Mouse (Mus musculus) right cerebral cortex, adult 2 months (tissue): ENCODE measurements around the gene Mdp1.

Experiments used
- DNase-seq, 2 experiments: peaks; one replicate each; pipeline ENCODE4 v3.0.0; 2021 to 2022; ENCODE audit warnings: low spot score in 2 of 2

Mdp1 gene

DNA sequence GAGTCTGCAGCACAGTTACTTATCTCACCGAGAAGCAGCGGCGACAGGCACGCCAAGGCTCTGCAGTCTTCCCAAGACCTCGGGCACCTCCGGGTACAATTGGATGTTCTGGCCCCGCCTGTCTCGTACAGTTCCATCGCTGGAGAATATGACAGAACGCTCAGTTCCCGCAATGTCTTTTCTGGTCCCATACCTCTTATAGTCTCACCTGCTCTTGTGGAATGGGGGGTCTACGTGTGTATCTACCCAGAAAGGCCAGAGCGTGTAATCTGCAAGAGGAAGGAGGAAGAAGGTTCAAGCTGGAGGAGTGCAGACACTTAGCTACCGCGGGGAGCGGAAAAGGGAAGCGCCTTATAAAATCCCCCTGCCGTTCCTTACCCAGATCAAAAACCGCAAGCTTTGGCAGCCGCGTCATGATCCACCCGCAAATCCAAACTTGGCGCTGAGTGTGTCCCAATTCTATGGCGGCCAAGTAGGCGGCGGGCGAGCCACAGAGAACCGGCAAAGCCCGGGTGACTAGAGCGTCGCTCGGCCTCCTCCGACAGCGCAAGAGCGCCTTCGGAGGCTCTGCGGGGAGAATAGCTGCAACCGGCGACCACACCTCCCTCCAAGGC, at the start of gene Mdp1:
Gene Mdp1 (minus strand): TSS at position 549 of the 614 bp plus-strand sequence.
- peak; percentile 82 to 85 for DNase-seq

DNA sequence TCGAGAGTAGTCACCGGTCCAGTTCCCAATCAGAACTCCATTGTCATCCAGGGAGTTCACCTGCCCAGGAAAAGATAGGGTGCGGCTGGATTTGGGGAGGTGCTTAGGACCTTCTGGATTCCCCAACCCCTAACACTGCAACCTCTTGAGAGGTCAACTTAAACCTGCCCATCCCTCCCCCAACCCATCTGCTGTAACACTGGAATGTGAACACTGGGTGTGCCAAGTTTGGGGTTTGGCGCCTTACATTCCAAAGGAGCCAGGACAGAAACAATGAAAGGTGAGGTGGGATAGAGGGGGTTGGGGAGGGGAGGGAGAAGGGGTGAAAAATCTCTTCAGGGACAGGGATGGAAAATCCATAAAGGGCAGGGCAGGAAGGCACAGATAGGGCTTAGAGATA, 49.2 kb upstream of the Mdp1 start:
- no peak for DNase-seq

DNA sequence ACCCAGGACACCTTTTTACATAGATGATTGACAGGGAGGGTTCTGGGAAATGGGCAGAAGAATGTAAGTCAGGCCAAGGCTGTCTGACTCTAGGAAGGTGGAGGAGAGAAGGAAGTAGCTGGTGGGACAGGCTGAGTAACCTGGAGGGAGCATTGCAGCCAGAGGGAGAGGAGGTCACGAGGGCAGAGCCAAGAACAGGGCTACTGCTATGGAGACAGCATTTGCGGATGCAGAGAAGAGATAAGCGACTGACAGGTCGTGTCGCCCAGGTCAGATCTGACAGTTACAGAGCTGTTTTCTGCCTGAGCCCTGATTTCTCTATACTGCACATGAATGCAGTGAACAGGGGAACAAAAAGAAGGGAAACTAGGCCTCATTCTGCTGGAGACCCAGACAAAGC, 47.1 kb upstream of the Mdp1 start:
- DNase-seq = no peak

DNA sequence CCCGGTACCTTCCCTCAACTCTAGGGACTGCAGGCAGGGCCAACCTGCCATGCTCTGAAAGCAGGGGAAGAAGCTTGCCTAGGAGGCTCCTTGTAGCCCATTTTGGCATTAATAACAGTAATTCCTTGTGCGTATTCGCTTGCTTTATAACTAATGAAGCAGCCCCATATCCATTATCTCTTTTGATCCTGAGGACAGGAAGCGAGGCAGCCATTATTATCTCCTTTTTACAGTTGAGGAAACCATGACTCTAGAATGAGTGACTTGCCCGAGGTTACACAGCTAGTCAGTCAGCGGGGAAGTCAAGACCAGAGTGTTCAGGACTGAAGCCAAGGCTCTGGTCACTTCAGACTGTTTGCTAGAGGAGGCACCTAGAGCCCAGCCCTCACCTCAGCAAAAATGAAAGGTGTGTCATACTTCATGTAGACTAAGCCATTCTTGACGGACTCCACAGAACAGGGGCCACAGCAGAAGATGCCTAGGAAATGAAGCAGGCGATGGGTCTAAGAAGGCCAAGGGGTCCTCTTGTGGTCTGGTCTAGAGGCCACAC, 45.8 kb upstream of the Mdp1 start:
- no peak for DNase-seq

DNA sequence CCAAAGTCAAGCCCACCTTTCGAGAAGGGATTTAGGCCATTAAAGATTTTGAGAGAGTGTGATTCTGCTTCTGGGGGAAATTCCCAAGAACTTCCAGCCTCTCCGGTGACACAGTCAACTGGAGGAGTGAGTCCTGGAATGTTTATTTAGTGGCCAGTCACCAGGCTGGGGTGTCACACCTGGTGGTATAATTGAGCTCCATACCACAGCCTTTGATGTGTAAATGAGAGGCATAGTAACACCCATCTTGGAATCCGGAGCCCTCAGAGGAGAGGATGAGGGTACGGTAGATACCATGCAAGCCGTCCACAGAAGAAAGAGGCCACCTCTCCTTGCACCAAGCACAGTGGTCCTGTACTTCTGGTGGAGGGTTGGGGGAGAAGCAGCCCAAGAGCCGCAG, 42.5 kb upstream of the Mdp1 start:
- no peak for DNase-seq

DNA sequence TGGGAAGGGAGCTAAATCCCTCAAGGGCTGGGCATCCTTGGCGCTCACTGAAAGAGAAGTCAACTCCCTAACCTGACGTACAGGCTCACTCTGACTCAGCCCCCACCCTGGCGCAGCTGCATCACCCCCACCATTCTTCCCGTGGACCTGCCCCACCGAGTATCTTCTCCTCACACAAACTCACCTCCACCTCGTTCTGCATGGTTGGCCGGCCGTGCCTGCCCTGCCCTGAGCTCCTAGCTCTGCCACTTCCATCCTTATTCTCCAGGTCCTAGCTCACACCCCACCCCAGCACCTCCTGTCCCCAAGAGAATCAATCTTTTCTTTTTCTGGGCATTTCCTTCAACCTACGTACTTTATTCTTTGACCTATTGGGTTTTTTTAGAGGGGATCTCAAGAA, 40.8 kb upstream of the Mdp1 start:
- DNase-seq = no peak

DNA sequence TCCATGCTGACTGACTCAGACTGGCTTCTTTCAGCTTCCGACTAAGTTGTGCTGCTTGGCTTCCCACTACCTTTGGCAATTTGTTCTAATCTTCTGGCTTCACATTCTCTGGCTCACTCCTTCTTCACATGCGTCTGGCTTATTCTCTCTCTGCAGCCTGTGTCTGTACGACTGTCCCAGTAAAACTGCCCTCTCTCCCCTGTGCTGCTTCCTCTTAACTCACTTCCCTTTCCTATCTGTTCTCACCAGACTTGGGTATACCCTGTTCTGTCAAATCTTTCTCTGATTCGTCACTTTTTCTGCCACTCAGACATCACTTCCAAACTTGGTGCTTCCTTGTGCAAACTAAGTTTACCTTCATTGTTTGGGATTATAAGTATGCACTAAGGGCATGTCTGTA, 36.9 kb upstream of the Mdp1 start:
- no peak for DNase-seq

DNA sequence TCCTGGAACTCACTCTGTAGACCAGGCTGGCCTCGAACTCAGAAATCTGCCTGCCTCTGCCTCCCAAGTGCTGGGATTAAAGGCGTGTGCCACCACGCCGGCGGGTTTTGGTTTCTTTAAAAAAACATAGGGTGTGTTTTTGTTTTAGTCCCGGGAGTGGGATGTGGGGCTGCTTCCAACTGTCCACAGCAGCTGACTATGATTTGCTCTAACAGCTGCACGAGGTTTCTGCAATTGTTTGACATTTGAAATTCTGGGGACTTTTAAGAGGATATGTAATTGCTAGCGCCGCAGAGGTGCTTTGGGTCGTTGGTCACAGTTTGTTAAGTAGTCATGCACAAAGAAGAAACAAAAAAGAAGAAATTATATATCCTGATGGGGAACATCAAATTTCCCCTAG, 29.1 kb upstream of the Mdp1 start:
- DNase-seq = no peak

DNA sequence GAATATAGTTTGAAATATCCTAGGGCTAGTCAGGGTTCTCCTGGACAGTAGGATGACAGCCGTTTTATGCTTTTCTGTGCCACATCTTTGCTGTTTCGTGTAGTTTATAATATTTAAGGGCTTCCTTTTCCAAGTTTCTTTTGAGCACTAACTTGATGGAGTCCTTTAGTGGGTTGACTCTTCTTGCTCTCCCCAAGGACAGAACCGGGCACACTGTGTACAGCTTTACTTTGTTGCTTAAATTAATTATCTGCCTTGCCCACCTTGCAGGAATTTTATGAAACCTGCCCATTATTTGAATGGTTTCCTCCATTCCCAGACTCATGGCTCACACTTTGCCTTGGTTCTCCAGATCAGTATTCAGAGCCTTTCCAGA, 21.8 kb upstream of the Mdp1 start:
- DNase-seq = no peak

DNA sequence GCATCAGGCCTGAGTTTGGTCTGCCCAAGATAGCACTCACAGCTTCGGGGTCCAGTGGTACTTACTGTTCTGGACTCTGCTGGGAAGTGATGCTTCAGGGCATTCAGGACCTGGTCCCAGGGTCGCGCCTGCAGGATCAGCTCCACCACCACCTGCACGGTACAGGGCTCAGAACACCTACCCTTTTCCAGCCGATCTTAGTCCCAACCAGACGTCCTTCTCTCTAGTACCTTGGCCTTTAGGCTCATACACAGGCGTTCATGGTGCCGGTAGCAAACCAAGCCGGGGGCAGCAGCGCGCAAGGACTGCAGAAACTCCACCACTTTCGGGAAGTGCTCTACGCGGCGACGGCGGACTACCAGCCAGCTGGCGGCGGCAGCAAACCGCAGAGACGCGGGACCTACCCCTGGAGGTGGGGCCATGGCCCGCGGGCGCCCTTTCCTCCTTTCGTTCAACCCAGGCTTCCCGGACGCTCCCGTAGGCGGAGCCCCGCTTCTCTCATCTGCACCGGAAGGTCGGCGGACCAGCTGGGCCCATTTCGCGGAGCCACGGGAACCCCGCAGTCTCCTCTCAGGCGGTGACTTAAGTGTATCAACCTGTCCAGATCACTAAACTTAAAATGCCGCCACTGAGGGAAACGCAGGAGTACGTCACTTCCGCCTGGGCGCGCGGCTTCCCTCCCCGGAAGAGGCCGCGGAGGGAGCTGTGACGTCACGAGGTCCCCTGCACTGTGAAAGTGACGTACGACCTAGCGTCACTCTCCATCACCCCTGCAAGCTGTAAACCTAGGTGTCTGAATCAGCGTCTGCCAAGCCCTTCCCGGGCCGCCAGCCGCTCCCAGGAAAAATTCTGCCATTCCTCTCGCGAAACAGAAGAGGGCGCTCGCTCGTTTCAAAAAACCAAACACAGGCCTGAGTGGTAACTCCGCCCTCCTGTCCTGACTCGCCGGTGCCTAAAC, 21.1 kb upstream of the Mdp1 start, which contains the start of gene Tinf2:
Gene Tinf2 (minus strand): TSS at position 661 of the 958 bp plus-strand sequence.
- peak; percentile 95 to 97 for DNase-seq

DNA sequence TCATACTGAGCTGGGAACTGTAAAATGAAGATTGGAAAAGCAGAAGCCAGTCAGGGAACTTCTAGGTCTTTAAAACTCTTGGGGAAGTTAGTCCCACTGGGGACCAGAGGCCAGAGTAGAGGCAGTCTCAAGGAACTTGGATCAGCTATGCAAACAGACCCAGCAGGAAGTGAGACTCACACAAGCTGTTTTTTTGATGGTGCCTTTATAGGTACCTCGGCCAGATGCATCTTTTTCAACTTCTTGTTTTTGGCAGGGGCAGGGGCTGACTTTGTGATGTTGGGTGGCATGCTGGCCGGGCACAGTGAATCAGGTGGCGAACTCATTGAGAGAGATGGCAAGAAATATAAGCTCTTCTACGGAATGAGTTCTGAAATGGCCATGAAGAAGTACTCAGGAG, 17.3 kb upstream of the Mdp1 start:
- no peak for DNase-seq

DNA sequence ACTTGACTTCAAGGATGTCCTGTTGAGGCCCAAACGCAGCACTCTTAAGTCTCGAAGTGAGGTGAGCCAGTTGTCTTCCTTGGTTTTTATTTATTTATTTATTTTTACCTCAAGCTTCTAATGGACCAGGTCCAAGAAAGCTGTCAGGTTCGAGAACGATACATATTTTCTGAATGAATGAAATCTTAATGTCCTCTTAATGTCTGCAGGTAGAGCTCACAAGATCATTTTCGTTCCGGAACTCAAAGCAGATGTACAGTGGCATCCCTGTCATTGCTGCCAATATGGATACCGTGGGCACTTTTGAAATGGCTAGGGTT, 12.4 kb upstream of the Mdp1 start:
- no peak for DNase-seq

DNA sequence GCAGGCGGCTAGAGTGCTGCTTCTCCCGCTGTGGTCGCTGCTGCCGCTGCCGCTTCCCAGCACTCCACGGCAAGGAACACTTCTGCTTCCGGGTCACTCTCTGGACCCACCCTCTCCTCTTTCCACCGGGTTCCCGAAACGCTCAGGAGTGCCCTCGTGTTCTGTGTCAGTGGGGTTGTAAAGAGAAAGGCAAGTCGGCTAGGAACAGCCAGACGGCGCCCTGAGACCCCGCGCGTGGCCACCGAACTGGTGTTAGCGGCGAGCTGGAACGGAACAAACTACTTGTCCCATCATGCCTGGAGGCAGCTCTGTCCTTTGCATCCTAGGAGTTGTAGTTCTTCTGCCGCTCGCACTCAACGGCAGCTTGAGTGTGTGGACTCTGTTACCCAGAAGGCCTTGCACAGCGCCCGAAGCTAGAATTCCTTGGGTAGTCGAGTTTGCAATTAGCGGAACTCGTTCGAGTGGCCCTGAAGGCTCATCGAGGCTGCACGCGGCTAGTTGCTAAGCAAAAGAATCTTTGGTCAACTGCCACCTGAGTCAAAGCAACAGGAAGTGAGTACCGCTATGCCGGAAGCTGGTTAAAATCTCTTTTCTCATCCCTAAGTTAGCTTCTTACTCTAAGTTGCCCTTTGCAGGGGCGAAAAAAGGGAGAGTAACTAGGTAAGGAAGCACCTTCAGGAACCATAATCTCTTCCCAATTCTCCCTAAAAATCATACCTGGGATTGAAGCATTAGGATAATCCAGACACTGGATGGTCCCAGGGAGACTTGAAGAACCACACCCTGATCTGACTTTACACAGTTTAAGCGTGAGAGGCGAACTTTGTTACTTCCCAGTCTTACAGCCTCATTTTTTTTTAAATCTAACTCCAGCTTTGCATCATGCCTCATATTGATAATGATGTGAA, 11.8 kb upstream of the Mdp1 start, which contains the start of the genes Gmpr2 and Nedd8:
Gene Gmpr2 (plus strand): TSS at position 109 of the 908 bp plus-strand sequence.
Gene Nedd8 (minus strand): TSS at position 292 of the 908 bp plus-strand sequence.
- DNase-seq = peak; percentile 94 to 98

DNA sequence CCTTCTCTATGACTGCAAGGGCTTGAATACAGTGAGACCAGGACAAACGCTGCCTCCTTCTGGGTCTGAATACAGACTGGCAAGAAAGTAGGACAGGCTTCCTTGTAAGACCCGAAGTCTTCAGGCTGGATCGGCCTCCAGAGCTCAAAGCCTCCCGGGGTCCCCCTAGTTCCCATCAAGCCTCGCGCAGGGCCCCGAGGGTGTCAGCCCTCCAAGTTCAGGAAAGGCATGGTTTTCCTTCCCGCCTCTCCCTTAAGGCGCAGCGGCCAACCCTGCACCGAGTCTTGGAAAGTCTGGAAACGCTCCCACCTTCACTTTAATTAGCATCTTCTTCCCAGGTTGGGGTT, 11.2 kb upstream of the Mdp1 start:
- no peak for DNase-seq

DNA sequence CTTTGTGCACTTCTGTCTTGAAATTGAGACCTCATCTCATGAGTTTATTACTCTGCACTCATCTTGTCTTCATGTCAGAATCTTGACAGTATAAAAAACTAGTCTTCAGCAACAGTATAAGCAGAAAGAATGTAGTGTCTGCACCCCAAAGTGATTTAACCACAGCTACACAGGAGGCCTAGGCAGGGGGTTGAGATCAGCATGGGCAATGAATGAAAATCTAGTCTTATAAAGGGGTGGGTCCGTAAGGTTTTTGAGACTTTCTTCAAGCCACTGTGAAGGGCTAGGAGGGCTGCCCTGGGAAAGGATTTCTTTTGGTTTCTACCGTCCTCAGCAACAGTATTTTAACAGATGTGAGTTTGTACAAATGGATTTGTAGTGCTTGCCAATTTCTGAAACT, 328 bp upstream of the Mdp1 start:
- no peak for DNase-seq

DNA sequence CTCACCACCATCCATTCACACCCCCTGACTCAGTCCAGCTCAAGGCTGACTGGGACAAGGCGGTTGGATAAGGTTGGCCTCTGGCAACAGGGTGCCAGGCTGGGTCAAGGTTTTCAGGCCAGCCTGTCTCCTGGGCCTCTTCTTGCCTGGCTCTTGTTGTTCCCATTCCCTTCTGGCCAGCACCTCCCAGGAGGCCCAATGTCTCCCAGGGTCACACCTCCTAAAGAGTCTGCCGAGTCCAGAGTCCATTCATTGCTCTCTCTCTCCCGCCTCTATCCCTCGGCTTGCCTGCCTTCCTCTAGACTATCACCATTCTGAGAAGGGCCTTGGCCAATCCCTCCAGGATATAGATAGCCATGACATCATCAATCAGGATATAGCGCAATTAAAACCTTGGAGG, 2.3 kb downstream of the Mdp1 start:
- DNase-seq = no peak

DNA sequence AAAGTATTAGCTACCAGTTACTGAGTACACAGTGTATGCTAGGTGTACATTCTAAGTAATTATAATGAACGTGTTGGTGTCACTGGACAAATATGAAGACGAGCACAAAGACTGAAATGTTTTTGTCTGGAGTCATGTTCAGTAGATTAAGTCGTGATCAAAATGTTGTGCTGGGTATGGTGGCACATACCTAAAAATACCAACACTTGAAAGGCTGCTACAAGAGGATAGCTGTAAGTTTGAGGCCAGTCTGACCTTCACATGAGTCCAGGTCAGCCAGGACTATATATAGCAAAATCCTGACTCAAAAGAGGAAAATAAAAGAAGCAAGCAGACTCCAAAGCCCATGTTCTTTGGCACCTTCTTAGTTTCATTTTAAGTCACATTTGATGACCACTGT, 3.4 kb downstream of the Mdp1 start:
- no peak for DNase-seq

DNA sequence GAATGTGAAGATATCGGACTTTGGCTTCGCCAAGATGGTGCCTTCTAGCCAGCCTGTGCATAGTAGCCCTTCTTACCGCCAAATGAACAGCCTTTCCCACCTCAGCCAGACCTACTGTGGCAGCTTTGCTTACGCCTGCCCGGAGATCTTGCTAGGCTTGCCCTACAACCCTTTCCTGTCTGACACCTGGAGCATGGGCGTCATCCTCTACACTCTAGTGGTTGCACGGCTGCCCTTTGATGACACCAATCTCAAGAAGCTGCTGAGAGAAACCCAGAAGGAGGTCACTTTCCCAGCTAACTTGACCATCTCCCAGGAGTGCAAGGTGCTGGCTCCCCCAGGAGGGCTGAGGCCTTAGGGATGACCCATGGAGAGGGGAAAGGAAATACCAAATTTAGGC, 8.8 kb downstream of the Mdp1 start:
- no peak for DNase-seq

DNA sequence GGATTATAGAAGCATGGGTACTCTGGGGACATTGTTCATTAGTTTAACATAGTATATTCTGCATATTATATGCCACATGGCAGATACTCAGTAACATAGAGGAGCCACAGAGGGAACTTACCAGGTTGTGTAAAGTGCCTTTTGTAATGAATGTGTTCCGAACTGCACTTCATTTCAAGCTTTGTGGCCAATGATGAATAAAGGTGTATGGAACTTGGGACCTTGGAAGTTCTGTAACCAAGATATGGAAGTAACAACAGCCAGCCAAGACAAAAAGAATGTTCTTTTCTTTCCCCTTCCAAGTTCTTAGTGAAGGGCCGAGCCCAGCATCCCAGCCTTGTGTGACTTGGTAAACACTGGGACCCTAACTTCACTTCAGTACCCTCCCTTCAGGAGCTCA, 10.4 kb downstream of the Mdp1 start, which contains the start of gene Tssk4:
Gene Tssk4 (plus strand): TSS at position 301 of the 400 bp plus-strand sequence.
- no peak for DNase-seq

DNA sequence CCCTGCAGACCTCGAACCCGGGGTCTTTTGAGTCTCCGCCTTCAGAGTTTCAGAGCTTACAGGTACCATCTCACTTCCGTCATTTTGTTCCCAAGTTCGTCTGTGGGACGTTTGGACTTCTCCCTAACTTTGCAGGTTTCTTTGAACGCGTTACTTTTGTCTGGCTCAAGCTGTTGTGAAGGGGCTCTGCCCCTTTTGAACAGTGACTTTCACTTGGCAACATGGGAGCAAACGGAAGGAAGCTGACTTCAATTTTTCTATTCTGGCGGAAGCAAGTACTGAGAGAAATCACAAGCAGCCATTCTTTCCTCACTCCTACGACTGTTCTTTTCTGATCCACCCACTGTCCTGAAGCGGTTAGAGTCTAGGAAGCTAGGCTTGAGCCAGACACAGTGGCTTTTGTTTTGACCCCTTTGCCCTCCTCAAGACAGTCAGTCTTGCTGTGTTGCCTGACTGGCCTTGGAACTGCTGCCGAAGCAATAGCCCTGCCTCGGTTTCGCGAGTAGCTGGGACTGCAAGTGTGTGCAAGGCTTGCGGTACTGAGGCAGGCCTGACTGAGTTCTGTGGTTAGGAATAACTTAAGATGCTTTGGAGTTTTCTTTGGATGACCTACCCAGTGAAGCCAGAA, 15.9 kb downstream of the Mdp1 start:
- DNase-seq = no peak
